Mouse (Mus musculus): Measurements from ENCODE around the gene Agtr1b. TPM values are rescaled to one million over a fixed set of nuclear protein-coding genes. Genes with fewer than 3 reads are reported as not detected.

Gene Agtr1b
- total RNA-seq (2021) = under 1 TPM in 1 of 2 experiments, not detected in 1; 0.15 TPM
- long read RNA-seq, experiment 1 = 0 reads
- long read RNA-seq, experiment 2 = 0 reads

- Histone ChIP-seq H3K27ac (no peak within 1 kb of the TSS), H3K4me3 (peak within 1 kb of the TSS; percentile 17; the same call in 1 of the 2 replicates)
- DNase-seq (ENCODE audit: low spot score in 2 of 2) = peak in 1 of 2 experiments; percentile 1
- no peak for TF ChIP-seq CTCF (conservative IDR thresholded peaks at IDR 0.05)
Observed at GRCm38 (mm10) chr3:20366558-20367522, at the start of gene Agtr1b. Gene Agtr1b (minus strand): TSS chr3:20367177.

- DNase-seq (ENCODE audit: low spot score in 2 of 2) = no peak
- no peak for TF ChIP-seq CTCF (conservative IDR thresholded peaks at IDR 0.05)
- no peak overlapping the region for H3K27ac ChIP-seq
- no peak overlapping the region for H3K4me3 ChIP-seq
Observed at GRCm38 (mm10) chr3:20353598-20353997, 13.4 kb downstream of the Agtr1b start.

- no peak for TF ChIP-seq CTCF (conservative IDR thresholded peaks at IDR 0.05)
- Histone ChIP-seq H3K27ac (no peak overlapping the region), H3K4me3 (no peak overlapping the region)
- DNase-seq (ENCODE audit: low spot score in 2 of 2) = no peak
Observed at GRCm38 (mm10) chr3:20348206-20348605, 18.8 kb downstream of the Agtr1b start.

GRCm38 (mm10) chr3:20340402-20340801 lies 26.6 kb downstream of the Agtr1b start:
- TF ChIP-seq CTCF (conservative IDR thresholded peaks at IDR 0.05) = no peak

GRCm38 (mm10) chr3:20334681-20335080 lies 32.3 kb downstream of the Agtr1b start:
- Histone ChIP-seq H3K4me3 (no peak overlapping the region), H3K27ac (no peak overlapping the region)
- peak; percentile 53 for TF ChIP-seq CTCF (conservative IDR thresholded peaks at IDR 0.05)
- no peak for DNase-seq (ENCODE audit: low spot score in 2 of 2)

More at GRCm38 (mm10) chr3:20340402-20340801, 26.6 kb downstream of the Agtr1b start:
- no peak for DNase-seq (ENCODE audit: low spot score in 2 of 2)
- H3K27ac ChIP-seq = no peak overlapping the region
- H3K4me3 ChIP-seq = no peak overlapping the region

- no peak for TF ChIP-seq CTCF (conservative IDR thresholded peaks at IDR 0.05)
- H3K27ac ChIP-seq = no peak overlapping the region
- no peak for DNase-seq (ENCODE audit: low spot score in 2 of 2)
- H3K4me3 ChIP-seq = no peak overlapping the region
Observed at GRCm38 (mm10) chr3:20317233-20317632, 49.7 kb downstream of the Agtr1b start.

- no peak overlapping the region for H3K27ac ChIP-seq
- DNase-seq (ENCODE audit: low spot score in 2 of 2) = no peak
- H3K4me3 ChIP-seq = no peak overlapping the region
- no peak for TF ChIP-seq CTCF (conservative IDR thresholded peaks at IDR 0.05)
Observed at GRCm38 (mm10) chr3:20309142-20309541, 57.8 kb downstream of the Agtr1b start.

- TF ChIP-seq CTCF (conservative IDR thresholded peaks at IDR 0.05) = no peak
- H3K27ac ChIP-seq = no peak overlapping the region
- H3K4me3 ChIP-seq = no peak overlapping the region
- DNase-seq (ENCODE audit: low spot score in 2 of 2) = no peak
Observed at GRCm38 (mm10) chr3:20307256-20307655, 59.7 kb downstream of the Agtr1b start.

GRCm38 (mm10) chr3:20304758-20305352 lies 62.1 kb downstream of the Agtr1b start:
- TF ChIP-seq CTCF (conservative IDR thresholded peaks at IDR 0.05) = no peak
- Histone ChIP-seq H3K4me3 (no peak overlapping the region), H3K27ac (no peak overlapping the region)
- peak; percentile 4 to 10 for DNase-seq (ENCODE audit: low spot score in 2 of 2)

- Histone ChIP-seq H3K27ac (no peak overlapping the region), H3K4me3 (no peak overlapping the region)
- TF ChIP-seq CTCF (conservative IDR thresholded peaks at IDR 0.05) = no peak
- no peak for DNase-seq (ENCODE audit: low spot score in 2 of 2)
Observed at GRCm38 (mm10) chr3:20295546-20295945, 71.4 kb downstream of the Agtr1b start.

GRCm38 (mm10) chr3:20294542-20295348 lies 72.2 kb downstream of the Agtr1b start:
- Histone ChIP-seq H3K27ac (no peak overlapping the region), H3K4me3 (no peak overlapping the region)
- no peak for TF ChIP-seq CTCF (conservative IDR thresholded peaks at IDR 0.05)
- DNase-seq (ENCODE audit: low spot score in 2 of 2) = no peak

- H3K27ac ChIP-seq = no peak overlapping the region
- H3K4me3 ChIP-seq = no peak overlapping the region
- no peak for TF ChIP-seq CTCF (conservative IDR thresholded peaks at IDR 0.05)
- no peak for DNase-seq (ENCODE audit: low spot score in 2 of 2)
Observed at GRCm38 (mm10) chr3:20291370-20291769, 75.6 kb downstream of the Agtr1b start.

All from layer of hippocampus, adult 2 months (tissue).